Mouse (Mus musculus) urinary bladder, postnatal 10 days (tissue): Measurements from ENCODE around the gene Cox20.
A peak's percentile ranks its signal among the peaks of the same experiment; 100 is the strongest.
"Not testable (repeated sequence)": the region's sequence is repeated elsewhere in the genome, so short reads cannot be mapped to it uniquely, and the experiment has no call there.

Experiments used
- DNase-seq: peaks from one replicate; pipeline ENCODE4 v3.0.0; 2022; ENCODE audit warnings: low spot score

The Cox20 gene

GRCm38 (mm10) chr1:178318389-178319184 is at the start of gene Cox20:
Gene Cox20 (plus strand): TSS chr1:178319130.
- peak; percentile 82 for DNase-seq

- no peak for DNase-seq
Observed at GRCm38 (mm10) chr1:178270635-178271034, 48.3 kb upstream of the Cox20 start.

GRCm38 (mm10) chr1:178275174-178275730 is 43.7 kb upstream of the Cox20 start:
- no peak for DNase-seq

GRCm38 (mm10) chr1:178275738-178276053 is 43.2 kb upstream of the Cox20 start:
- DNase-seq, result no peak

GRCm38 (mm10) chr1:178276054-178276911 is 42.6 kb upstream of the Cox20 start:
- DNase-seq, result peak; percentile 16

- DNase-seq, result not testable (repeated sequence)
Observed at GRCm38 (mm10) chr1:178283314-178283713, 35.6 kb upstream of the Cox20 start.

- no peak for DNase-seq
Observed at GRCm38 (mm10) chr1:178283946-178284720, 34.8 kb upstream of the Cox20 start.

- DNase-seq, result no peak
Observed at GRCm38 (mm10) chr1:178287601-178288176, 31.2 kb upstream of the Cox20 start.

GRCm38 (mm10) chr1:178291716-178292115 is 27.2 kb upstream of the Cox20 start:
- no peak for DNase-seq

GRCm38 (mm10) chr1:178294051-178294450 is 24.9 kb upstream of the Cox20 start:
- no peak for DNase-seq

- DNase-seq, result not testable (repeated sequence)
Observed at GRCm38 (mm10) chr1:178301261-178301660, 17.7 kb upstream of the Cox20 start.

GRCm38 (mm10) chr1:178303425-178303824 is 15.5 kb upstream of the Cox20 start:
- peak; percentile 47 for DNase-seq

GRCm38 (mm10) chr1:178309487-178309886 is 9.4 kb upstream of the Cox20 start:
- DNase-seq, result no peak

- no peak for DNase-seq
Observed at GRCm38 (mm10) chr1:178310128-178310527, 8.8 kb upstream of the Cox20 start.

GRCm38 (mm10) chr1:178313039-178313597 is 5.8 kb upstream of the Cox20 start:
- DNase-seq, result no peak

- no peak for DNase-seq
Observed at GRCm38 (mm10) chr1:178314236-178314635, 4.7 kb upstream of the Cox20 start.

GRCm38 (mm10) chr1:178317275-178318001 is 1.5 kb upstream of the Cox20 start:
- no peak for DNase-seq

GRCm38 (mm10) chr1:178318002-178318388 is 935 bp upstream of the Cox20 start:
- no peak for DNase-seq

- no peak for DNase-seq
Observed at GRCm38 (mm10) chr1:178319295-178320037, 536 bp downstream of the Cox20 start.
